Mouse (Mus musculus): ENCODE results near the gene Tst. TPM values are rescaled to one million over a fixed set of nuclear protein-coding genes. Genes with fewer than 3 reads are reported as not detected.

Gene Tst
- polyA plus RNA-seq, 1 experiment = 161 TPM

DNA sequence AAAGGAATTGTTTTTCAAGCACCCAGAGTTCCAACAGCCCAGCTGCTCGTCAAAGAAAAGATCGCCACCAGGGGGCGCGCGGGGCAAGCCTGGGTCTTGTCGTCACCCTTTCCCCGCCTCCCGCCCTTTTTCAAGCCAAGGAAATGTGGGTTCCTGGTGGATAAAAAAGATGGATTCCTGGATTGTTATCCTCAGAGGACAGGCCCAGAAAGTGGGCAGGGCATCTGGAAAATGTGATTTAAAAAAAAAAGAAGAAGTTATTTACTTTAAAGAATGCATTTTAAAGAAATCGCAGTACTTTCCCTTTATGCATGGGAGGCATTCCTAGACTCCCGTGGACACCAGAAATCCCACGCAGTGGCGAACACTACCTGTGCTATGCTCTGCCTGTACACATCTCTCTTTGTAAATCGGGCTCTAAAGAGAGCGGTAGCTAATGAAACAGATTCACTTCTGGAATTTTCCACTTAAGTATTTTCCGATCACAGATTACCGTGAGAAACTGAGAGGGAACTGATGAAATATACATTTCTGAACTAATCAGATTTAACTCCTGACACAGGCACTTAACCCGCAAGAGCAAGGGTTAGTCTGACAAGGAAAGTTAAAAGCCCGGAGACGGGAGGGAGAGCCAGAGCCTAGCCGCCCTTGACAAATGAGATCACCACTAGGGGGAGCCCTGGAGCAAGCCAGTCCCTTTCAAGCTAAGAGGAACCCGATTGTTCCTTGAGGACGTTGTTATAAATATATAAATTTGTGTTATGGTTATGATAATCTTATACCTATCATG, 42.2 kb upstream of the Tst start:
- WGBS = under 1% methylated on average over 22 of the region's 22 CpGs
- Histone ChIP-seq H3K36me3 (ENCODE audit: control insufficient read depth, insufficient read depth, low read length) (no peaks in the 10 kb centered on the region), H3K27me3 (replicated peaks; ENCODE audit: control insufficient read depth, insufficient read depth, low read length) (no peaks in the 10 kb centered on the region), H3K4me3 (ENCODE audit: insufficient read depth, low read depth, low read length) (peak overlapping the region; percentile 46), H3K27ac (ENCODE audit: insufficient read depth, low read depth, low read length) (peak overlapping the region; percentile 67), H3K4me1 (ENCODE audit: control insufficient read depth, insufficient read depth, low read length) (0 out of 2 replicates have a peak, but pooled peaks cover 5% of the 10 kb centered on the region)
- DNase-seq = peak; percentile 97
- TF ChIP-seq CTCF (conservative IDR thresholded peaks at IDR 0.05; ENCODE audit: insufficient read depth, insufficient read length, low read depth, low read length) (peak; percentile 83), POLR2A (IDR thresholded peaks at IDR 0.05; ENCODE audit: low read depth, low read length) (no peak)

DNA sequence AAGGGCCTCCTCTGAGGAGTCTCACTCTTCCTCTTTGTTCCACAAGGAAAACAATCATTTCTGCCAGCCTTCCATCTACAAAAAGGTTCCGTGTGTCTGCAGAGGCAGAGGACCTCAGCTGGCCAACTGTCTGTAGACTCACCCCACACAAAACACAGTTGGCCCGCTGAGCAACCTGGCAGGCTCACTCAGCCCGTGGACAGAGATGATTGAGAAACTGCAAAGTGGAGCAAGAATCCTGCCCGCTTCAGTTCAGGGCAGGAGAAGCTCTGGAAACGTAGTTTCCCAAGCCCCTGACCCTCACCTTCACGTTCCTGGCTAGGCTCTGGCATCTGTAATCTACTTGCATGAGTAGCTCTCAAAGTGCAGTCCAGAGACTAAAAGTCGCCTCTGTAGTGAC, 41.4 kb upstream of the Tst start:
- 27% methylated on average over 7 of the region's 7 CpGs for WGBS
- Histone ChIP-seq H3K27ac (ENCODE audit: insufficient read depth, low read depth, low read length) (no peak overlapping the region), H3K27me3 (replicated peaks; ENCODE audit: control insufficient read depth, insufficient read depth, low read length) (no peaks in the 10 kb centered on the region), H3K4me3 (ENCODE audit: insufficient read depth, low read depth, low read length) (no peak overlapping the region), H3K36me3 (ENCODE audit: control insufficient read depth, insufficient read depth, low read length) (no peaks in the 10 kb centered on the region), H3K4me1 (ENCODE audit: control insufficient read depth, insufficient read depth, low read length) (0 out of 2 replicates have a peak, but pooled peaks cover 5% of the 10 kb centered on the region)
- no peak for DNase-seq
- TF ChIP-seq POLR2A (IDR thresholded peaks at IDR 0.05; ENCODE audit: low read depth, low read length) = no peak
- TF ChIP-seq CTCF (conservative IDR thresholded peaks at IDR 0.05; ENCODE audit: insufficient read depth, insufficient read length, low read depth, low read length) = no peak

DNA sequence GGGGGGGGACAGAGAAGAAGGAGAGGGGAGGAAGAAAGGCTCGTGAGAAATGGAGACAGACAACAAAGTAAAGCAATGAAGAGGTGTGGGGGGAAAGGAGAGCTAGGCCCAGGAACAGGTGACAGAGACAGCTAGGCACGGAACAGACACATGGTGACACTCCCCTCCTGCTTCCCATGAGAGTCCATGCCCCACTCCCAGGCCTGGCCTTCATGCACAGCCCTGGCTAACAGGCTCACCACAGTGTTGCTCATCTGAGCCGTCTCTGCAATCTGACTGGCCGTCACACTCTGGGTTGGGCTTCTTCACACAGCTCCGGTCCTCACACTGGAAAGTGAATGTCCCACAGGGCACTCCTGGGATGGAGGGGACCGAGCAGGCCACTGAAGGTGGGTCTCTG, 38.1 kb upstream of the Tst start:
- Histone ChIP-seq H3K4me1 (ENCODE audit: control insufficient read depth, insufficient read depth, low read length) (no peaks in the 10 kb centered on the region), H3K4me3 (ENCODE audit: insufficient read depth, low read depth, low read length) (no peak overlapping the region), H3K27ac (ENCODE audit: insufficient read depth, low read depth, low read length) (no peak overlapping the region), H3K27me3 (replicated peaks; ENCODE audit: control insufficient read depth, insufficient read depth, low read length) (no peaks in the 10 kb centered on the region), H3K36me3 (ENCODE audit: control insufficient read depth, insufficient read depth, low read length) (no peaks in the 10 kb centered on the region)
- 42% methylated on average over 6 of the region's 6 CpGs for WGBS
- no peak for DNase-seq
- no peak for TF ChIP-seq CTCF (conservative IDR thresholded peaks at IDR 0.05; ENCODE audit: insufficient read depth, insufficient read length, low read depth, low read length)
- no peak for TF ChIP-seq POLR2A (IDR thresholded peaks at IDR 0.05; ENCODE audit: low read depth, low read length)

DNA sequence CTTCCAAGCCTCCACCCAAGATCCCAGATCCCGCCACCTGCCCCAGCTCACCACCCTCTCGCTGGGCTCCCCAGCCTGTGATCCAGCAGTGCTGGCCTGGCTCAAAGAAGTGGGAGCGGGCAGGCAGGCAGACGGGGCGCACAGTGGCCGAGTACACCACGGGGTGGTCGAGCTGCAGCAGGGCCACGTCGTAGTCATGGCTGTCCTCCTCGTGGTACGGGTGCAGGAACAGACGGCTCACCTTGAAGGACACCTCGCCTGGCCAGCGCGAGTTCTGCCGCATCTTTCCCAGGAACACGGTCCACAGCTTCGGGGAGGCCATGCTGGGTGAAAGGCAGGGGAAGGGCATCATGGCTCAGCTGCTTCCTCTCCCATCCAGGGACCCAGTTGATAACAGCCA, 36.5 kb upstream of the Tst start:
- 91% methylated on average over 19 of the region's 19 CpGs for WGBS

DNA sequence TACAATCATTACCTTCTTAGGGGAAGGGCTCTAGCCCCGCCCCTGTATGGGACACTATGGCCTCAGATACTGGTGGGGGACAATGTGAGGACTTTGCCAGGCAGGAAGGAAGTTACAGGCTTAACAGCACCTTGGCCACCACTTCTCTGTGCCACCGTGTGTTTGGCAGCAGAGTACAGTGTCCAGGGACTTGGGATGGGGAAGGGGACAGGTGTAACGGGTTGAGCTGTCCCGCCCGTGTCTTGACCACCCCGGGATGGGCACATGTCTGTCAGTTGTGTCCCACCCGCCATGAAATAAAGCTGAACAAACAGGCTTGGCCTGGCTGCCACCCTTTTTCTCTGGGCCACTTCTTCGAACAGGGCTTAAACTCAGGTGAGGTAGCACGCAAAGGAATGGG, 33.3 kb upstream of the Tst start:
- TF ChIP-seq POLR2A (IDR thresholded peaks at IDR 0.05; ENCODE audit: low read depth, low read length) (no peak), CTCF (conservative IDR thresholded peaks at IDR 0.05; ENCODE audit: insufficient read depth, insufficient read length, low read depth, low read length) (no peak)
- no peaks in the 10 kb centered on the region for H3K36me3 ChIP-seq (ENCODE audit: control insufficient read depth, insufficient read depth, low read length)
- no peak overlapping the region for H3K4me3 ChIP-seq (ENCODE audit: insufficient read depth, low read depth, low read length)
- no peaks in the 10 kb centered on the region for H3K4me1 ChIP-seq (ENCODE audit: control insufficient read depth, insufficient read depth, low read length)
- no peak overlapping the region for H3K27ac ChIP-seq (ENCODE audit: insufficient read depth, low read depth, low read length)
- WGBS = 83% methylated on average over 9 of the region's 9 CpGs
- no peaks in the 10 kb centered on the region for H3K27me3 ChIP-seq (replicated peaks; ENCODE audit: control insufficient read depth, insufficient read depth, low read length)
- DNase-seq = no peak

More for the DNA sequence above, 36.5 kb upstream of the Tst start:
- H3K36me3 ChIP-seq (ENCODE audit: control insufficient read depth, insufficient read depth, low read length) = no peaks in the 10 kb centered on the region
- no peak overlapping the region for H3K27ac ChIP-seq (ENCODE audit: insufficient read depth, low read depth, low read length)
- H3K27me3 ChIP-seq (replicated peaks; ENCODE audit: control insufficient read depth, insufficient read depth, low read length) = no peaks in the 10 kb centered on the region
- H3K4me3 ChIP-seq (ENCODE audit: insufficient read depth, low read depth, low read length) = no peak overlapping the region
- no peak for DNase-seq
- no peaks in the 10 kb centered on the region for H3K4me1 ChIP-seq (ENCODE audit: control insufficient read depth, insufficient read depth, low read length)
- TF ChIP-seq CTCF (conservative IDR thresholded peaks at IDR 0.05; ENCODE audit: insufficient read depth, insufficient read length, low read depth, low read length) (no peak), POLR2A (IDR thresholded peaks at IDR 0.05; ENCODE audit: low read depth, low read length) (no peak)

DNA sequence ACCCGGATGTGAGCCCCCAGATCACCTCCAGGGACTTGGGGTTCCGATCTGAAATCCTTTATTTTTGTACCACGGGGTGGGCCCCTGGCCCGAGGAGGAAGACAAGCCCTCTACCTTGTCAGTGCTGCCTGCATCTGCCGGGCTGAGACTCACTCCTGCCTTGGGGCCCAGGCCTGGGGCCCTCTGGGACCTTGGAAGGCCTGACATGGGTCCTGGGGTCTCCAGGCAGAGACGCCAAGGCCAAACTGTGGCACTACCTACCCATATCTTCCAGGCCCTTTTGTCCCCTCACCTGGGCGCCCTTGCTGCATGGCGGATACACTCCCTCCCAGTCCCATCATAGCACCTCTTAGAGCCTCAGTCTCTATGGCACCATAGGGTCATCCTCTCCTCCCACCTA, 32.8 kb upstream of the Tst start:
- Histone ChIP-seq H3K27me3 (replicated peaks; ENCODE audit: control insufficient read depth, insufficient read depth, low read length) (no peaks in the 10 kb centered on the region), H3K4me3 (ENCODE audit: insufficient read depth, low read depth, low read length) (no peak overlapping the region), H3K27ac (ENCODE audit: insufficient read depth, low read depth, low read length) (no peak overlapping the region), H3K36me3 (ENCODE audit: control insufficient read depth, insufficient read depth, low read length) (no peaks in the 10 kb centered on the region), H3K4me1 (ENCODE audit: control insufficient read depth, insufficient read depth, low read length) (no peaks in the 10 kb centered on the region)
- no peak for DNase-seq
- 69% methylated on average over 8 of the region's 8 CpGs for WGBS
- TF ChIP-seq POLR2A (IDR thresholded peaks at IDR 0.05; ENCODE audit: low read depth, low read length) (no peak), CTCF (conservative IDR thresholded peaks at IDR 0.05; ENCODE audit: insufficient read depth, insufficient read length, low read depth, low read length) (no peak)

DNA sequence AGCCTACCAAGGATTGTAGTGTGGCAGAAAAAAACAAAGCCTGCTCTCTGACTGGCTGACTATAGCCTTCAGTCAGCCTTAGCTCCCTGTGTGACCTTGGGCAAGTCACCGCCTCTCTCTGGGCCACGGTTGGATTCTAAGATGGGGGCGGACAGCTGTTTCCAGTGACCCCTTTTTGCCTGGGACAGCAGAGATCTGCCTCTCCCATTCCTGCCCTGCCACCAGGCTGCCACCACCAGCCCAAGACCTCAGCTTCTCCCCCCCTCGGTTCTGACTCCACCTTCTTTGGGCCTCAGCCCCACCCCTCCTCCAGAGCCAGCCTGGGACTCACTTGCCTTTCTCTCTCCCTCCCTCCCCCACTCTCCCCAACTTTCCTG, 32.3 kb upstream of the Tst start:
- no peaks in the 10 kb centered on the region for H3K36me3 ChIP-seq (ENCODE audit: control insufficient read depth, insufficient read depth, low read length)

More for the DNA sequence above, 32.3 kb upstream of the Tst start:
- Histone ChIP-seq H3K4me1 (ENCODE audit: control insufficient read depth, insufficient read depth, low read length) (no peaks in the 10 kb centered on the region), H3K27me3 (replicated peaks; ENCODE audit: control insufficient read depth, insufficient read depth, low read length) (no peaks in the 10 kb centered on the region), H3K4me3 (ENCODE audit: insufficient read depth, low read depth, low read length) (no peak overlapping the region), H3K27ac (ENCODE audit: insufficient read depth, low read depth, low read length) (no peak overlapping the region)
- no peak for TF ChIP-seq CTCF (conservative IDR thresholded peaks at IDR 0.05; ENCODE audit: insufficient read depth, insufficient read length, low read depth, low read length)
- no peak for TF ChIP-seq POLR2A (IDR thresholded peaks at IDR 0.05; ENCODE audit: low read depth, low read length)
- 69% methylated on average over 4 of the region's 4 CpGs for WGBS
- DNase-seq = no peak

All from kidney, adult 2 months (tissue).